Mouse (Mus musculus) lung, adult 2 months (tissue): Measurements from ENCODE around the gene Zscan21.
"Not testable (repeated sequence)": the region's sequence is repeated elsewhere in the genome, so short reads cannot be mapped to it uniquely, and the experiment has no call there.

Source experiments
- CTCF ChIP-seq: fragments of 200-500 bp; IDR thresholded peaks from 2 replicates; pipeline ENCODE4 v1.5.1; 2011; ENCODE audit warnings: mild to moderate bottlenecking, low read length, control low read depth; ENCODE audit not compliant: insufficient read depth
- POLR2A ChIP-seq: fragments of 200-500 bp; IDR thresholded peaks from 2 replicates; pipeline ENCODE4 v1.6.1; 2011; ENCODE audit warnings: low read depth, mild to moderate bottlenecking, control low read depth, low read length, borderline replicate concordance; ENCODE audit errors: extremely low read depth

- not testable (repeated sequence) for TF ChIP-seq POLR2A, CTCF
Observed at GRCm38 (mm10) chr5:138109847-138110396, 6.8 kb upstream of the Zscan21 start.
